Comparison of ENCODE assay signal across 11 mouse cellular contexts in the genomic region with DNA sequence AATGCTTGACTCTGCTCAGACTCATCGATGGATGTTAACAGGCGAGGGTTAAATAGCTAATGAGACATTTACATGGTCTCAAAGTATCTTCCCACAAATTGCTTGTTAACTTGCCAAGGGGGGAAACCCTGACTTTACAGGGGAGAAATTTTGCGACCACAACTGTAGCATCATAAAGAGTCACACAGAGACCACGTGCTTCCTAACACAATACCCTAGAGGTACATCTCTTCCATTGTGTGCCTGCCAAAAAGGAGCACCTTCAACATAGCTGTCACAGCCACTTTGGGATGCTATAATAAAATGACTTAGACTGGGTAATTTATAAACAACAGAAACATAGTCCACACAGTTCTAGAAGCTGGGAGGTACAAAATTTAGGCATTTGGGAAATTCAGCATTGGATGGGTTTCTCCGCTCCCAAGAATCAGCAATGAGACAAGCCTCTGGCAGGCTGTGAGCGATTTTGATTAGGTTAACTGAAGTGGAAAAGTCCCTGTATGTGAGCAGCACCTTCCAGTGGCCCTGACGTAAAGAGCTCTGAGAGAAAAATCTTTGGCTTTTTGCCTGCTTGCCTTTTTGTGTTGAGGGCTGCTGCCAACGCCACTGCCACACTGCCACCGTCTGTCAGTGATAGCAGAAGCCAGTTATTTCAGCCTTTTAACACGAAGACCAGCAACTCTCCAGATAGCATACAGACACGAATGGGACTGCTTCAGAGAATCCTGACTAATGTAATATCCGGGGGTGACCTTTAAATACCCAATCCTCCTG. TPM values are rescaled to one million over a fixed set of nuclear protein-coding genes. Genes with fewer than 3 reads are reported as not detected.
DNase-seq lines count a peak whose midpoint lies in the region; ATAC-seq lines count a peak whose summit lies in the region.
"Had no signal": no experiment of that assay in that cellular context is flagged by ENCODE, and none has a peak within 500 bp of the region (broad histone marks: within the 10 kb centered on the region; RNA-seq: fewer than 3 reads in every experiment).

No protein-coding gene starts in this region.

- ATAC-seq in heart, embryonic 15.5 days (replicated peaks; ENCODE audit: insufficient number of reproducible peaks, insufficient read depth, low FRiP score, low read depth): no peak
- no peak for ATAC-seq in heart, embryonic 12.5 days (ENCODE audit: insufficient number of reproducible peaks, low FRiP score)
- no peak for ATAC-seq in midbrain, embryonic 14.5 days (ENCODE audit: low FRiP score, low TSS enrichment)

- peak; percentile 74 for DNase-seq in midbrain, embryonic 14.5 days
- no peak for DNase-seq in midbrain, embryonic 10.5 days (ENCODE audit: low spot score)
- peak; percentile 37 to 50 for DNase-seq in cerebellum, postnatal 36 days
- DNase-seq in retina, postnatal 7 days (ENCODE audit: low read depth, low spot score): peak; percentile 3
- no peak for DNase-seq in yolk sac, embryonic 10.5 days (ENCODE audit: low spot score)
- no peak for DNase-seq in urinary bladder, adult 2 months (ENCODE audit: low spot score)
- DNase-seq: kidney, adult 8-10 months had no signal

- no peak overlapping the region for H3K4me3 ChIP-seq in heart, embryonic 15.5 days
- H3K4me3 ChIP-seq in heart, embryonic 12.5 days: no peak overlapping the region
- no peak overlapping the region for H3K4me3 ChIP-seq in midbrain, embryonic 14.5 days (replicated peaks; ENCODE audit: low read depth, low read length)
- no peak overlapping the region for H3K4me3 ChIP-seq in midbrain, embryonic 10.5 days
- H3K4me3 ChIP-seq: lung, embryonic 15.5 days had no signal

- H3K4me2 ChIP-seq in heart, embryonic 15.5 days: no peak overlapping the region
- no peak overlapping the region for H3K4me2 ChIP-seq in heart, embryonic 12.5 days
- no peak overlapping the region for H3K4me2 ChIP-seq in midbrain, embryonic 14.5 days (ENCODE audit: low read length)
- H3K4me2 ChIP-seq: lung, embryonic 15.5 days had no signal

- 0 out of 2 replicates have a peak overlapping the region, but pooled peaks have one; percentile 16 for H3K27ac ChIP-seq in heart, embryonic 15.5 days
- no peak overlapping the region for H3K27ac ChIP-seq in heart, embryonic 12.5 days (ENCODE audit: poor library complexity, severe bottlenecking)
- H3K27ac ChIP-seq in midbrain, embryonic 14.5 days (replicated peaks; ENCODE audit: low read depth, low read length): no peak overlapping the region; the same call in 1 of the 2 replicates
- no peak overlapping the region for H3K27ac ChIP-seq in midbrain, embryonic 10.5 days (replicated peaks)
- H3K27ac ChIP-seq: lung, embryonic 15.5 days had no signal

- 46% methylated on average over 12 of the region's 12 CpGs for WGBS in heart, embryonic 15.5 days
- 54% methylated on average over 12 of the region's 12 CpGs for WGBS in heart, embryonic 12.5 days
- WGBS in midbrain, embryonic 14.5 days: 64% methylated on average over 12 of the region's 12 CpGs
- WGBS in midbrain, embryonic 10.5 days: 73% methylated on average over 12 of the region's 12 CpGs

- H3K27me3 ChIP-seq in heart, embryonic 15.5 days: no peaks in the 10 kb centered on the region
- H3K27me3 ChIP-seq in heart, embryonic 12.5 days (replicated peaks): no peaks in the 10 kb centered on the region
- no peaks in the 10 kb centered on the region for H3K27me3 ChIP-seq in midbrain, embryonic 14.5 days (ENCODE audit: control insufficient read depth, insufficient read depth, low read length)
- H3K27me3 ChIP-seq in midbrain, embryonic 10.5 days (ENCODE audit: low read depth, poor library complexity, severe bottlenecking): no peaks in the 10 kb centered on the region
- H3K27me3 ChIP-seq: lung, embryonic 15.5 days had no signal

- no peaks in the 10 kb centered on the region; the same call in 1 of the 2 replicates for H3K36me3 ChIP-seq in heart, embryonic 15.5 days
- peaks cover 6% of the 10 kb centered on the region for H3K36me3 ChIP-seq in heart, embryonic 12.5 days
- no peaks in the 10 kb centered on the region for H3K36me3 ChIP-seq in midbrain, embryonic 14.5 days (ENCODE audit: control insufficient read depth, insufficient read depth, low read length)
- peaks cover 9% of the 10 kb centered on the region for H3K36me3 ChIP-seq in midbrain, embryonic 10.5 days
- H3K36me3 ChIP-seq: lung, embryonic 15.5 days had no signal

- H3K9me3 ChIP-seq in heart, embryonic 15.5 days (replicated peaks): no peaks in the 10 kb centered on the region
- no peaks in the 10 kb centered on the region for H3K9me3 ChIP-seq in heart, embryonic 12.5 days (replicated peaks)
- H3K9me3 ChIP-seq in midbrain, embryonic 14.5 days (ENCODE audit: control insufficient read depth, low read length): no peaks in the 10 kb centered on the region
- H3K9me3 ChIP-seq in midbrain, embryonic 10.5 days (replicated peaks): no peaks in the 10 kb centered on the region
- H3K9me3 ChIP-seq: G1E; lung, embryonic 15.5 days had no signal

- H3K9ac ChIP-seq in heart, embryonic 15.5 days: no peak overlapping the region
- H3K9ac ChIP-seq in heart, embryonic 12.5 days: no peak overlapping the region
- no peak overlapping the region for H3K9ac ChIP-seq in midbrain, embryonic 14.5 days (replicated peaks; ENCODE audit: low read length)
- H3K9ac ChIP-seq: lung, embryonic 15.5 days had no signal

- peaks cover 4% of the 10 kb centered on the region; the same call in 1 of the 2 replicates for H3K4me1 ChIP-seq in heart, embryonic 15.5 days (replicated peaks)
- no peaks in the 10 kb centered on the region for H3K4me1 ChIP-seq in heart, embryonic 12.5 days (replicated peaks)
- no peaks in the 10 kb centered on the region for H3K4me1 ChIP-seq in midbrain, embryonic 14.5 days (ENCODE audit: control insufficient read depth, insufficient read depth, low read length)
- no peaks in the 10 kb centered on the region for H3K4me1 ChIP-seq in midbrain, embryonic 10.5 days
- H3K4me1 ChIP-seq: lung, embryonic 15.5 days had no signal

RNA-seq across cellular contexts. Expression of a gene that starts 27.8 kb away (rescaled TPM):
- polyA plus RNA-seq in heart, embryonic 15.5 days (2015; fragmentation: Nextera tagmentation; extraction: Ambion mirVana): 23.4 and 25.0 TPM in 2 replicates
- polyA plus RNA-seq in heart, embryonic 12.5 days (2016; fragmentation: Nextera tagmentation; extraction: Ambion mirVana): 22.0 and 22.5 TPM in 2 replicates
- 26.5 and 31.4 TPM in 2 replicates for polyA plus RNA-seq in midbrain, embryonic 14.5 days (2014; fragmentation: Nextera tagmentation; extraction: Ambion mirVana)
- 31.5 and 32.2 TPM in 2 replicates for polyA plus RNA-seq in midbrain, embryonic 10.5 days (2016; fragmentation: Nextera tagmentation; extraction: Ambion mirVana)
- polyA plus RNA-seq in urinary bladder, adult 2 months (2012; rRNA removed): 26.7 and 28.4 TPM in 2 replicates

RNA-seq across cellular contexts. Expression of a gene that starts 58.1 kb away (rescaled TPM):
- polyA plus RNA-seq in heart, embryonic 15.5 days (2015; fragmentation: Nextera tagmentation; extraction: Ambion mirVana): 50.5 and 58.6 TPM in 2 replicates
- 61.0 and 61.4 TPM in 2 replicates for polyA plus RNA-seq in heart, embryonic 12.5 days (2016; fragmentation: Nextera tagmentation; extraction: Ambion mirVana)
- polyA plus RNA-seq in midbrain, embryonic 14.5 days (2014; fragmentation: Nextera tagmentation; extraction: Ambion mirVana): 191 and 198 TPM in 2 replicates
- 71.3 and 77.8 TPM in 2 replicates for polyA plus RNA-seq in midbrain, embryonic 10.5 days (2016; fragmentation: Nextera tagmentation; extraction: Ambion mirVana)
- polyA plus RNA-seq in urinary bladder, adult 2 months (2012; rRNA removed): 58.9 and 60.0 TPM in 2 replicates

Comparison
In these comparisons a context has a peak if more than half of its experiments do, and no peak if none do; other contexts are left out.
1. DNase-seq: peak in midbrain, embryonic 14.5 days (single experiment), cerebellum, postnatal 36 days (2 of 2) and retina, postnatal 7 days (single experiment); none in midbrain, embryonic 10.5 days (single experiment), yolk sac, embryonic 10.5 days (single experiment) and urinary bladder, adult 2 months (single experiment).